Mouse (Mus musculus): ENCODE results near the gene Ints6. TPM values are rescaled to one million over a fixed set of nuclear protein-coding genes. Genes with fewer than 3 reads are reported as not detected.

Ints6 gene
- 10 to 100 TPM; 32.8 to 51.3 (median 42.3) TPM for total RNA-seq (2022)

DNA sequence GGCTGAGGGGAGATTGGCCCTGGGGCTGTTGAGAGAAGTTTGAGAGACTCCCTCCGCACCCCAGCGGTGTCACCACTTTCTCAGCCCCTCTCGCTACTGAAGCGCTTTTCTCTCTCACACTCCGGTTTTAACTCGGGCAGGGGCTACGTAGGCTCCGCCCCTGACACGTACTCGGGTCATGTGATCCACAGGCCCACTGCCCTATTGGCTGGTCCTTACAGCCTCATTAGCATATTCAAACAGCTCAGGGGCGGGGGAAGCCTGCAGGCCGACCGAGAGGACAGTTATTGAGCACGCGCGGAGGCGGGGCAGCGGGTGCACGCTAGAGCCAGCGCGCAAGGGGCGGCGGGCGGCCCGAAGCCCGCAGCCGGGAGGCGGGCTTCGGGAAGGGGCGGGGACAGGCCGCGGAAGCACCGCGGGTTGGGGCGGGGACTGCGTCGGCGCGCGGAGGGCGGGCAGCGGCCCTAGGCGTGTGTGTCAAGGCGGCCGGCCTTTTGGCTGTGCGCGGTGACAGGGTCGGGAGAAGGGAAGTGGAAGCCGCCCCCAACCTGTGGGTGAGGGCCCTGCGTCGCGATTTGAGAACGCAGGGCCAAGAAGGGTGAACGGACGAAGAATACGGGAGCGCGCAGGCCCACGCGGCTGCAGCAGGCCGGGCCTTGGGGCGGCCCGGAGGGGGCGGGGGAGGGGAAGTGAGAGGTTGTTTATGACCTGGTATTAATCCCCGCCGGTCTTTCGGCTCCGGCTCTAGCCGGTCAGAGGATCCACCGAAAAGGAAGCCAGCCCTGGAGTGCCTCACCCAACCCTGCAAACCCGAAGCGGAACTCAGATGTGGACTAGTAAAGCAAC, at the start of gene Ints6:
TSS of gene Ints6 (minus strand) at position 134 of the 846 bp plus-strand sequence.
- peak; percentile 99 for DNase-seq (ENCODE audit: low spot score in 2 of 2)

- DNase-seq (ENCODE audit: low spot score in 2 of 2): no peak
Observed at GRCm38 (mm10) chr14:62808661-62809523, 47.9 kb upstream of the Ints6 start.

DNA sequence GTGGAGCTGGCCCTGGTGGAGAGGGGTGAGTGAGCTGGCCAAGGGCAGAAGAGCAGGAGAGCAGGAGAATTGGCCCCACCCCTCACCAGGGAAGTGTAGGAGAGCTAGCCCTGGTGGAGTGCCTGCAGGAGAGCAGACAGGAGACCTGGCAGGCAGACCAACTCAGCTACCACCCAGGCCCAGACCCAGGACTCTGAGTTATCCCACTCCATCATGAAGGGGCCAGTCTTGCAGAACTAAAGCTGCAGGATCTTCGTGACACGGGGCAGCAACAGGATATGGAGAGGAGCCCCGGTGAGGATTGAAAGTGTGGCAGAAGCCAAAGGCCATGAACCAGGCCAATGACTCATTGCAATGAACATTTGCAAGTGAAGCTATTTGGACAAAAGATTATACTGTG, 46.0 kb upstream of the Ints6 start:
- no peak for DNase-seq (ENCODE audit: low spot score in 2 of 2)

GRCm38 (mm10) chr14:62803204-62803603, 42.2 kb upstream of the Ints6 start:
- no peak for DNase-seq (ENCODE audit: low spot score in 2 of 2)

DNA sequence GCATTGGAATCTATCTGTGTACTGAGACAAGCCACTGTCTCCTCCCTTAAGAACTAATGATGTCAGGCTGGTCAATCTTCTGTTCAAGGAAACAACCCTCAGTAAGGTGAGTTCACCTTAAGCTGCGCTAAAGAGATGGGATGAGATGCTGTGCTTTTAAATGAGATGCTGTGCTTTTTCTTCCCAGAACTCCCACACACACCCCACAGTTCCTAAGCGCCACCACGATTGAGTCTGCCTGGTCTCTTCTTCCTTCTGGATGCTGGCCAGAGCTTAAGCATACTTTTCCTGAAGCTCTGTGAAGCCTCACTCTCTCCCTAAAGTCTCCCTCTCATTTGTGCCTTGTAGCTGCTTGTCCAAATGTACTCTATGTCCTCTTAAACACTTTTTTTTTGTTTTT, 39.8 kb upstream of the Ints6 start:
- DNase-seq (ENCODE audit: low spot score in 2 of 2): peak in 1 of 2 experiments; percentile 7

- no peak for DNase-seq (ENCODE audit: low spot score in 2 of 2)
Observed at GRCm38 (mm10) chr14:62798608-62799101, 37.7 kb upstream of the Ints6 start.

DNA sequence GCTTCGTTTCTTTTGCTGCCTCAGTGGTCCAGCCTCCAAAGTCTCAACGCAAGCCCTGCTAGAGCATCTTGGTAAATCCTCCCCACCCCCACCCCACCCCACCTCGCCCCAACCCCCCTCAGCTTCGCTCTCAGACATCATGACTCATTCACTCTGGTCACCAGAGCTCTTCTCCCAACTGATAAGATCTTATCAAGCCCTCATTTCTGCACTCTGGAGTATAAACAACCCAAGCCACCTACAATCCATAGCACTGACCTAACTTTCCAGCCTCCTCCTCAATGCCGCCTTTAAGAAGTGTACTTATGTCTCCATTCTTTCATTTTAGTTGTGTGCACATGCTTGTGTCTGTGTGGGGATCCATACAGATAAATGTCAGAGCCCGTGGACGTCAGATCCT, 34.8 kb upstream of the Ints6 start:
- no peak for DNase-seq (ENCODE audit: low spot score in 2 of 2)

- DNase-seq (ENCODE audit: low spot score in 2 of 2): no peak
Observed at GRCm38 (mm10) chr14:62789282-62789681, 28.3 kb upstream of the Ints6 start.

- no peak for DNase-seq (ENCODE audit: low spot score in 2 of 2)
Observed at GRCm38 (mm10) chr14:62782981-62783380, 22.0 kb upstream of the Ints6 start.

GRCm38 (mm10) chr14:62780520-62781316, 19.7 kb upstream of the Ints6 start:
- no peak for DNase-seq (ENCODE audit: low spot score in 2 of 2)

DNA sequence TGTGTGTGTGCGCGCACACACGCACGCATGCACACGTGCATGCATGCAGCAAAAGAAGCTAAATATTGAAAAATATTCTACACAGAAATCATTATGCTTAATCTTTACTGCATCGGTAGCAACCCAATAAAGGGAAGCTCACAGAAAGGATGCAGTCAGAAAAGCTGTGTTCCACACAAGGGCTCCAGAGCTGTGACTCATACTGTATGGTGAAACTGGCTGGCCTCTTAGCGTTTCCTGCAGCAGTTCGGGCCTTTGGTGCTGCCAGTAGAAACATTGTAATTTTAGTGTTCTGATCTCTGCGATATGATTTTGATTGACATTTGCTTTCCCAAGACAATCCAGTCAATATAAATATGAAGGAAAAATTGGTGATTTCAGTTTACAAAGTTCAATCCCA, 17.1 kb upstream of the Ints6 start:
- no peak for DNase-seq (ENCODE audit: low spot score in 2 of 2)

- DNase-seq (ENCODE audit: low spot score in 2 of 2): no peak
Observed at GRCm38 (mm10) chr14:62775034-62775433, 14.1 kb upstream of the Ints6 start.

GRCm38 (mm10) chr14:62774246-62774645, 13.3 kb upstream of the Ints6 start:
- no peak for DNase-seq (ENCODE audit: low spot score in 2 of 2)

DNA sequence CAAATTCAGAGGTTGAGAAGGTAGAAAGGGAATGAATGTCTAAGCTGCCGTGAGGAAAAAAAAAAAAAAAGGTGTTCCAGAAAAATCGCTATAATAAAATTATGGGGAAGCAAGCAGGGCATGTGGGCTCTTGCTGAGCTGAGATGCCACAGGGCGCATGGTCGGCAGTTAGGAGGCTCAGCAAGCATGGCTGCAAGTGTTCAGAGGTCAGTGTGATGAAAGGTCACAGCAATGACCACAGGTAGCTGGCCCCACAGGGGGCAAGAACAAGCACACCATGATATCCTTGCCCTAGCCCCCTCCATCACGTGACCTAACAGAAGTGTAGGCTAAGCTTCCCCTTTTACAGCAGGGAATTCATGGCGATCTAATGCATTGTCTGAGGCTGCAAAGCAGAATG, 12.8 kb upstream of the Ints6 start:
- DNase-seq (ENCODE audit: low spot score in 2 of 2): no peak

DNA sequence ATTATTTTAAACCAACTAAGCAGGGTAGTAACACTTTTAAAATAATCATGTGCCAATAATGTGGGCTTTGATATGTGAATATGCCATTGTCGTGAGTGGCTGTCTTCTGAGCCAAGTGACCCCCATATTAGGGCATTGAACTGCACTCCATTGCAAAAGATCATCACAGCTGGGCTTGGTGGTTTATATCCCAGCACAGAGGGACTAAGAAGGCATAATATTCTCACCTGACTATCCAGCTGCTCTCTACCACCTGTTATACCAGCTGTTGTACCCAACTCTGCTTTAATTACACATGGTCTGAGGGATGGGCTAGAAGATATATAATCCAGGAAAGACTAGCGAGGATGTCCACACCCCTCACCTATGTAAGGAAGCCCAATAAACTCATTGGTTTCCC, 4.4 kb upstream of the Ints6 start:
- DNase-seq (ENCODE audit: low spot score in 2 of 2): no peak

DNA sequence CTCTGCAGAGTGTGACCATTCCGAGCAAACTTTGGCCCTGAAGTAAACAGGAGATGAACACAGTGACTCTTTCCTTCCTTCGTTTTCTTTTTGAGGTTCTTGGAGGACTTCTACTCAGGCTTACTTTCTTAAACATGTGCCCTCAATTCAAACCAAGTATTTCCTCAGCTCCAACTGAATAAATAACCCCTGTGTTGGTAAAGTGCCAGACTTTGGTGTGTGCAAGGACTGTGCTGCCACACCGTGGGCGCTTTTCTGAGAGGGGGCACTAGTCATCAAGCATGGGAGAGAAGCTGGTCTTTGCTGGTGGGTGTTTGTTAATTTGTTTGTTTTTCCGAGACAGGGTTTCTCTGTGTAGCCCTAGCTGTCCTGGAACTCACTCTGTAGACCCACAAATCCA, 3.4 kb upstream of the Ints6 start:
- no peak for DNase-seq (ENCODE audit: low spot score in 2 of 2)

GRCm38 (mm10) chr14:62761943-62762342, 974 bp upstream of the Ints6 start:
- DNase-seq (ENCODE audit: low spot score in 2 of 2): peak in 1 of 2 experiments; percentile 33

- peak; percentile 62 to 65 for DNase-seq (ENCODE audit: low spot score in 2 of 2)
Observed at GRCm38 (mm10) chr14:62760321-62761035, 491 bp downstream of the Ints6 start.

DNA sequence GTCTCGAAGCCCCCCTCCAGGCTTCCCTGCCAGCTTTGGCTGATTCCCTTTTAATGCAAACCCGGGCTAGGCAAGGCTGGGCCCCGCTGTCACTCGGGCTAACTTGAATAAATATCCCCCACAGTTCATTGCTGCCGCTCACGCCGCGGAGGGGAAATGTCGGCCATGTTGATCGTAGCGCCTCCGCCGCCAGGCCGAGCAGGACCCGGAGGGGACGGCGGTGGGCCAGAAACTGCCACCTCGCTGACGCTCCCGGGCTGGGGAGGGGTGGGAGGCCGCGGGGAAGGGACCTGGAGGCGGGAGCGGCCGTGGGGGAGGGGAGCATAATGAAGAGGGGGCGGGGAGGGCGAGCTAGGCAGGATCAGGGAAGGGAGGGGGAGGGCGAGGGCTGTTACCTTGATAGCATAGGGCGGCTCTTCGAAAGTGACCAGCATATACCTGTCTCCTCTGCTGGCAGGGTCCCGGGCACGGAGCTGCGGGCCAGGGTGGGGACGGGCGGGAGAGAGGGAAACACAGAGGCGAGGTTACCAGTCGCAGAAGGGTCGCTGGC, 1.1 kb downstream of the Ints6 start:
- peak; percentile 64 to 66 for DNase-seq (ENCODE audit: low spot score in 2 of 2)

DNA sequence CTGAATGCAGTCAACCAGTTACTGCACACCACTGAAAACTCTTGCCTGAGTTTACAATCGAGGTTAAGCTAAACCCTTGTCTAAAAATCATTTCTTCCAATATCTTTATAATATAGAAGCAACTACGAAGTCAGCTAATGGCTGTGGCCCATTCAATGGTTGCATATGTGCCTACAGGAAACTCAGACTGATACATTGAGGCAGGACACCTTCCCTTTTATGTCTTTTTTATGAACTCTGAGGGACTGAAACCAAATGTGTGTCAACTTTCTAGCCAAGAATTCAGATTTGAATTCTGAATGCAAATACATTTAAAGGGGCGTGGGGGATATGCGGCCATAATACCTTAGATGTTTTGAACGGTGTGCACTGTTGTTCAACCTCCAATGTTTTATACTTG, 2.3 kb downstream of the Ints6 start:
- no peak for DNase-seq (ENCODE audit: low spot score in 2 of 2)
